Mouse (Mus musculus) lung, postnatal 36 days (tissue): ENCODE results near the gene Fn3k.

Source experiments
- DNase-seq: peaks from one replicate; pipeline ENCODE4 v3.0.0; 2022; ENCODE audit warnings: mixed read lengths

Gene Fn3k

DNA sequence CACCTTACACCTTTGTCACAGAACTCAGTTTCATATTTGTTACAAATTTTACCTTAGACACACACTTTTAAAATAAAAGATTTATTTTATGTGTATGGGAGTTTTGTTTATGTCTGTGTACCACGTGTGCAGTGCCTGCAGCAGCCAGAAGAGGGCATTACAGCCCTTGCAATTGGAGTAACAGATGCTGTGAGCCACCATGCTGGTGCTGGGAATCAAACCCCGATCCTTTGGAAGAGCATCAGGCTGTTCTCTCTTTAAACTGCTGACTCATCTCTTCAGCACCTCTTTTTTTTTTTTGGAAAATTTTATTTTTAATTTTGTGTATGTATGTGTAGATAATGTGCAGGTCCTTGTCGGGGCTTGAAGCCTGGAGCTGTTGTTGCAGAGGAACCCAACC, 23.2 kb downstream of the Fn3k start:
- DNase-seq, result no peak

DNA sequence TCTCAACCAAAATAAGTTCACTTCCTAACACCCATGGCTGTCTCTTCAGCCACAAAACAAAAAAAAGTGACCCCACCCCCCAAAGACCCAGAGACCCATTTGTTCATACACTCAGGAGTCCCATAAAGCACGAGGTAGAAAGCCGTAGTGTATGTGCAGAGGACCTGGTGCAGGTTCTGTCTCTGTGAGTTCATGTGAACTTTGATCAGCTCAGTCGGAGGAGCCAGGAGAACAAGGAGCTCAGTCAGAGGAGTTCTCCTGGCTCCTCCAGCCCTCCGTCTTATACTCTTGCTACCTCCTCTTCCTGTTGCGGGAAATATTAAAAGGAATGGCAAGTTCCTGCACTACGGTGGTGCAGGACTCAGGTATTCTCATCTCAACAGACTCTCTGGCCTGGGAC, 32.7 kb downstream of the Fn3k start:
- DNase-seq, result no peak

DNA sequence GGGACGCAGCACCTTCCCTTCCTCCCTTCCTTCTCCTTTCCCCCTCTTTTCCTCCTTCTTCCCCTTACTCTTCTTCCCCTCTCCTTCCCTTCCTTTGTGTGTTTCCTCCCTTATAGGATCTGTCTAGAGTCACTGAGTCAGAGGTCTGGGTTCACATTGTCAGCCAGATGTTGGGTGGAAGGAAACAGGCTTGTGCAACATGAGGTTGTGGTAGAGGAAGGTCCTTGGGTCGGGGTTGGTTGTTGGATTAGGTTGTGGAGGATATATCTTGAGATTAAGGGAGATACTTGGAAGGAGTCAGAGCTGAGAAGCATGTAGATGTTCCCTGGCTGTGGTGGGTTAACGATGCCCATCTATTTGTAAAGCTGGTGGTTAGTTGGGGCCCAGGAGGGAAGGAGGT, 40.1 kb downstream of the Fn3k start:
- DNase-seq, result no peak

DNA sequence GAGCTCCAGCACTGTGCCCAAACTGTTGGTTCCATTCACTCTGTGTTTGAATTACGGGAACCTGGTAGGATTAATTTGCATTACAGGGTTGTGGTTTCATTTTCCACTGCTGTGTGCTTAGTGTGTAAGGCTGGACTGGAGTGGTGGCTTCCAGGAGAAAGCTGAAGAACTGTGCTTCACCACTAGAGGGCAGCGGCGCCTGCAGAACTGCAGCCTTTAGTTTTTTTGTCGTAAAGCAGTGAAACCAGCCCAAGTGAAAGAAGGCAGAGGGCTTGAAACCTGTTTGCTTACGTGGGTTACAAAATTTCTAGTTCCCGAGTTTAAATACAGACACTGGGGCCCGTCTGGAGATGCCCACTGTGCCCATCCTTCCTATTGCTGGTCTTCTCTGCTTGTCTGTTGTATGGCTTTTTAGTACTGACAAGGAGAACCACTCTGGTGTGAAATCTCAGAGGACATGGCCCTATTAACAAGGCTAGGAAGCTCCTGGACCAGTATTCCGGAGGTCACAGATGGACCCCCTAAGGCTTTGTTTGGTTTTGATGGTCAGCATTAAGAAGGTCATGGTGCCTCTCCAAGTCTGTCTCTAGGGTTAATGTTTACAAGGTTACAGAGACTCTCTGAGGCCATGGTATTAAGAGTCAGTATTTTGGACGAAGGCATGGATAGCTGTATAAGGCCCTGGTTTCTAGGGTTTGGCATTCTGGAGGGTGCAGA, 41.1 kb downstream of the Fn3k start:
- DNase-seq, result peak; percentile 85

DNA sequence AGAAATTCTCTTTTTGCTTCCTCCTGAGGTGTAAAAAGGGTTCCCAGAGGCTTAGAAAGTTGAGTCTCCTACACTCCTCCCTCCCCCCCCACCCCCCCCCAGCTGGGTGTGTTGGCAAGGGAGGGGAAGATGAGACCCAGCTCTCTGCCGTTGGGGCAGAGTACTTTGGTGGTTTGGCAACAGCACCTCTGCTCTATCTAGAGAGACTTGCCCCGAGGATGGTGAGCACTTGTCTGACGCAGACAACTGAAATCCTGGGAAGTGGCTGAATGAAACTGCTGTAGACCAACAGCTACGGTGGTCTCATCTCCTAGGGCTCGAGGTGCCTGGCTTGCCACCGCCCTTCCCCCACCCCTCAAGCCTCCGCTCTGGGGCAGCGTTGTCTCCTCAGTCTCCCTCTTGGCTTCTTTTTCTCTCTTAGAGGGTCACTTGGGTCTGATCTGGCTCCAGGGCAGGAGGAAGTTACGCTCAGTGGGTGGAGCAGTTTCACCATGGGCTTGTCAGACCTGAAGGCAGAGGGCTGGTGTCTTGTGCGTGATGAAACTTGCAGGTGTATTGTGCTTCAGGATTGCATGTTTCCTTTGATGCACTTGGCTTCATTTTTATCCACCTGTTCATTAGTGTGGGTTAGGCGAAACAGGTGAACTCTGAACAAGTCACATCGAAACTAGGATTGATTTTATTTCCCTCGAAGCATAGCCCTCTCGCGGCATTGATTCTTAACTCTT, 44.9 kb downstream of the Fn3k start:
- no peak for DNase-seq

DNA sequence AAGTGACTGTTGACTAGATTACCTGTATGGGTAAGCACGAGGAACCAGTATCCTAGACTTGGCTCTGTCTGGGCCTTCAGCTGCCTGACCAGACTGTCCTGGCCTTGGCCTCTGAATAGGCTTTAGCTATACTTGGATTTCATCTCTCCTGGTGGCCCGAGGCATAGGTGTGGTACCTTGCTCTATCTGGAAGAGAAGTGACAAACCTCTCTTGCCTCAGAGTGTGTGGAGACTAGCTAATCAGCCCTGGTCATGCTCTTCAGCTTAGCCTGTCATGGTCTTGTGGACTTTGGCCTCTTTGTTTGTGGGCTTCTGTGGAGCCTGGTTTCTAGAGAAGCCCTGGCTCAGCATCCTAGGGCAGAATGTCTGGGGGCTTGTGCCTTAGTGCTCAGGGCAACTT, 46.4 kb downstream of the Fn3k start:
- no peak for DNase-seq

DNA sequence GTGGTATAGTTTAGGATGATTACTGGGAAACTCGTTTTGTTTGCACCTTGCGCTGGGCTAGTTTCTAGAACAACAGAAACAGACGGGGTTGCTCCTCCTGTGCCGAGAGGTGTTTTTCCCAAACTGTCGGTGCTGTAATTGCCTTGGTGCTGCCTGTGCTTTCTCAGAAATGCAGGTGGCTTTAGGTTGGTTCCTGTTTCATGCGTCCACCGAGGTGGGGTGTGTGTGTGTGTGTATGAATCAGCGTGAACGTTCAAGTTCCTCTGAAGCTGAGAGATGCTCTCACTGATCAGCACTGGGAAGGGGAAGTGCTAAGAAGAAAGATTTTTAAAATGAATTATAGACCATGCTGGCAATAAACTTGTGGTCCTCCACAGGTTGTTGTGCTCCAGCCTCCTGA, 51.2 kb downstream of the Fn3k start:
- peak; percentile 21 for DNase-seq

DNA sequence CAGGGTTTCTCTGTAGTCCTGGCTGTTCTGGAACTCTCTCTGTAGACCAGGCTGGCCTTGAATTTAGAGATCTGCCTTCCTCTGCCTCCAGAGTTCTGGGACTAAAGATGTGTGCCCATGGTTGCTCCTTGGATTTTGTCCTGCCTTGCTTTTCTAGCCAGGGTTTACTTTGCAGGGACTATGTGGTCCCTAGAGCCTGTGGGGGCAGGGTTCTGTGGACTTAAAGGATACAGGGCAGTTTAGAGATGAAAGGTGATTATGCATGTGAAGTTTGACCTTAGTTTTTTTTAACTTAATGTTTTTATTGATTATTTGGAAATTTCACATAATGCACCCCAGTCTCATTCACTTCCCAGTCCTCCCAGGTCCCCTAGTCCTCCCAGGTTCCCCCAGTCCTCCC, 55.9 kb downstream of the Fn3k start:
- no peak for DNase-seq
